Mouse (Mus musculus): Measurements from ENCODE around the gene Map4k1.

GRCm38 (mm10) chr7:28957997-28958725 lies 23.7 kb upstream of the Map4k1 start:
- TF ChIP-seq POLR2A (IDR thresholded peaks at IDR 0.05; ENCODE audit: borderline replicate concordance, insufficient read depth, low read length): no peak
- no peak for TF ChIP-seq CTCF (IDR thresholded peaks at IDR 0.05; ENCODE audit: borderline replicate concordance, insufficient read depth, low read depth, low read length)

Measured in cerebellum, adult 2 months (tissue).